Mouse (Mus musculus) lung, adult 2 months (tissue): Measurements from ENCODE around the gene Kif18a.

Experiments used
- CTCF ChIP-seq: fragments of 200-500 bp; IDR thresholded peaks from 2 replicates; pipeline ENCODE4 v1.5.1; 2011; ENCODE audit warnings: mild to moderate bottlenecking, low read length, control low read depth; ENCODE audit not compliant: insufficient read depth
- POLR2A ChIP-seq: fragments of 200-500 bp; IDR thresholded peaks from 2 replicates; pipeline ENCODE4 v1.6.1; 2011; ENCODE audit warnings: low read depth, mild to moderate bottlenecking, control low read depth, low read length, borderline replicate concordance; ENCODE audit errors: extremely low read depth

GRCm38 (mm10) chr2:109277593-109277992 is 2.9 kb upstream of the Kif18a start:
- TF ChIP-seq POLR2A (no peak), CTCF (no peak)
